Mouse (Mus musculus): ENCODE measurements around the gene Vps9d1.
A peak's percentile ranks its signal among the peaks of the same experiment; 100 is the strongest.
"Not testable (repeated sequence)": the region's sequence is repeated elsewhere in the genome, so short reads cannot be mapped to it uniquely, and the experiment has no call there.

Vps9d1 gene

DNA sequence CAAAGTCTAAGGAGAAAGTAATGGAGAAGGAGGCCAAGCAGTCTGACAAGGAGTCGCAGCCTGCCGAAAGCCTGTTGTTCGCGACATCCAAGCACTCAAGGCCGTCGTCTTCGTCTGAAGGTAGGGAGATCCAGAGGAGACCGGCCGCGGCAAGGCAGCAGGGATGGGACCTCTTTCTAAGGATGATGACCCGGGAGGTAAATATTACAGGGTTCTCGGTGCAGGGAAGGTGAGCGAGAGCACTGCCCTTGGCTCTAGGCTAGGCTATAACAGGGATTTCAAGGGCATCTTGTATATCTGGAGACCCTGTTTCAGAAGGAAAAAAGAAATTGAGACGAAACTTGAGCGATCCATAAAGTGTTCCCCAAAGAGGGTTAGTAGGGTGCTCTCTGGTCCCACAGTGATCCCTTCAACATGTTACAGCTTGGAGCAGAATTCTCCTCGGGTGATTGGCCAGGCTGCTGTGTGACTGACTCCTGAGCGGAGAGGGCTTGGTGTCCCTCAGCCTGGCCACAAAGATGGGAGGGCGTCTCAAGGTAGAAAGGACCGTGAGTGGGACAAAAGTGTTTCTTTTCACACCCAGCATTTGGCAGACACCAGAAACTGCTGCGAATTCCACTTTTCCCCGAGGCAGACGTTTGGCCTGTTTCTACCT, 40.9 kb downstream of the Vps9d1 start:
- Histone ChIP-seq H3K27me3 (ENCODE audit: control insufficient read depth, insufficient read depth, low read length, poor library complexity, severe bottlenecking) (no peaks in the 10 kb centered on the region), H3K36me3 (ENCODE audit: control insufficient read depth, insufficient read depth, low read length, poor library complexity, severe bottlenecking) (no peaks in the 10 kb centered on the region; the same call in 1 of the 2 replicates)
- DNase-seq (ENCODE audit: low read depth, low spot score), result no peak

- DNase-seq (ENCODE audit: low read depth, low spot score), result peak; percentile 94
- Histone ChIP-seq H3K36me3 (ENCODE audit: control insufficient read depth, insufficient read depth, low read length, poor library complexity, severe bottlenecking) (no peaks in the 10 kb centered on the region; the same call in none of the 2 replicates), H3K27me3 (ENCODE audit: control insufficient read depth, insufficient read depth, low read length, poor library complexity, severe bottlenecking) (no peaks in the 10 kb centered on the region)
Measured at GRCm38 (mm10) chr8:123212321-123213117, 41.6 kb downstream of the Vps9d1 start, which contains the start of the genes Chmp1a and Spata33. Gene Chmp1a, minus strand, starts transcription at chr8:123212763. Gene Spata33, plus strand, starts transcription at chr8:123212832.

DNA sequence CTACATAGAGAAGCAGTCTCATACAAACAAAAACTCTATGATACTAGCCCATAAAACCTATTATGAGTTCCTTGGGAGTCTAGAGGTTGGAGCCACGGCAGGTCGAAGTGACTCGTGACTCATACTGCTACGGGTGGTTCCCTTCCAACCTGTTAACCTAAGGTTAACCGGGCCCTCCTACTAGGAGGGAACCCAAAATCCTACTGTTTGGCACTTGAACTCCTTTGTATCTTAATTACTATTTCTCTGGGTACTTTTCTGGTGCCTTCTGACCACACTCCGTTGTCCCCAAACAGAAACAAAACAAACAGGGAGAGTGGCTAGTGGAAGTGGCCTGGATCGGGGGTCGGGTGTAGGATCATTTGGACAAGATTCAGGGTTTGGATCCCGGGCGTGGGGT, 42.3 kb downstream of the Vps9d1 start:
- DNase-seq (ENCODE audit: low read depth, low spot score), result no peak
- Histone ChIP-seq H3K27me3 (ENCODE audit: control insufficient read depth, insufficient read depth, low read length, poor library complexity, severe bottlenecking) (no peaks in the 10 kb centered on the region), H3K36me3 (ENCODE audit: control insufficient read depth, insufficient read depth, low read length, poor library complexity, severe bottlenecking) (no peaks in the 10 kb centered on the region; the same call in none of the 2 replicates)

DNA sequence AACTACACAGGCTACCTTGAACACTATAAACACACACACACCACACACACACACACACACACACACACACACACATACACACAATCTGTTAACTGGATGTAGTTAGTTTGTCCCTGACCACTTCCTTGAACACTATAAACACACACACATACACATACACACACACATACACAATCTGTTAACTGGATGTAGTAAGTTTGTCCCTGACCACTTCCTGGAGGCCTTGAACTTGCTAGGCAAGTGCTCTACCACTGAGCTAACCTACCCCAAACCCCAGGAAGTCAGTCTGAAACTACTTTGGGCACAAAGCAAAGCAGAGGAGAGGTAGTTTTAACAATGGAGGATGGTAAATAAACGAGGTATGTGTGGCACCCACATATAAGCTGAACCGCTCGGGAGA, 50.6 kb downstream of the Vps9d1 start:
- H3K27me3 ChIP-seq (ENCODE audit: control insufficient read depth, insufficient read depth, low read length, poor library complexity, severe bottlenecking), result no peaks in the 10 kb centered on the region
- DNase-seq (ENCODE audit: low read depth, low spot score), result no peak
- H3K36me3 ChIP-seq (ENCODE audit: control insufficient read depth, insufficient read depth, low read length, poor library complexity, severe bottlenecking), result no peaks in the 10 kb centered on the region; the same call in none of the 2 replicates

DNA sequence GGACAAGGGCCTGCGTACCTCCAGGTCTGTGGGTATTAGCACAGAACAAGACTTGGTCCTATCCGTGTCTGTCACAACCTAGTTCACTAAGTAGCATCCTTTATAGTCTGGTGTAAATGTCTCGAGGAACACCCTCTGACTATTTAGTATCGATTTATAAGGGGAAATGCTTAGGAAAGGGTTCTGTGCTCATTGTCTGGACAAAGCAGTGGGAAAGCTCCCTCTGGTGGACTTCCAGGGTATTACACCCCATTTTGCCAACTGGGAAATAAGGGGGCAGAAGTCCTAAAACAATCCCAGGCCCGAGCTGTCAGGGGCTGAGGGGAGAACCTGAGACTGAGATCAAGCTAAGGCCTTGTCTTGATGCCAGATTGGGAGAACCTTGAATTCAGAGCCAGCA, 51.9 kb downstream of the Vps9d1 start:
- DNase-seq (ENCODE audit: low read depth, low spot score), result peak; percentile 78
- no peaks in the 10 kb centered on the region for H3K27me3 ChIP-seq (ENCODE audit: control insufficient read depth, insufficient read depth, low read length, poor library complexity, severe bottlenecking)
- H3K36me3 ChIP-seq (ENCODE audit: control insufficient read depth, insufficient read depth, low read length, poor library complexity, severe bottlenecking), result no peaks in the 10 kb centered on the region; the same call in 1 of the 2 replicates

DNA sequence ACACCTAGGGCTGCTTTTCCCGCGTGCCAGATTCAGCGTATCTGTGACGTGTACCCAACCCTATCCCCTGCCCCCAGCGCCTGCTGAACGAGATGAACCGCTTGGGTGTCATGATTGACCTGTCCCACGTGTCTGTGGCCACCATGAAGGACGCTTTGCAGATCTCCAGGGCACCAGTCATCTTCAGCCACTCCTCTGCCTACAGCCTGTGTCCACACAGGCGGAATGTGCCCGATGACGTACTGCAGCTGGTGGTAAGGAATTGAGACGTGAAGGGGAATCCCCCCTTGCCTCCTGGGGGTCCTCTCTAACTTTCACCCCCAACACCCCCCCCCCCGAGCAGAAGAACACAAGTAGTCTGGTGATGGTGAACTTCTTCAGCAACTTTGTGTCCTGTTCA, 54.3 kb downstream of the Vps9d1 start:
- no peak for DNase-seq (ENCODE audit: low read depth, low spot score)
- no peaks in the 10 kb centered on the region; the same call in 1 of the 2 replicates for H3K36me3 ChIP-seq (ENCODE audit: control insufficient read depth, insufficient read depth, low read length, poor library complexity, severe bottlenecking)
- H3K27me3 ChIP-seq (ENCODE audit: control insufficient read depth, insufficient read depth, low read length, poor library complexity, severe bottlenecking), result no peaks in the 10 kb centered on the region

- not testable (repeated sequence) for H3K36me3 ChIP-seq (ENCODE audit: control insufficient read depth, insufficient read depth, low read length, poor library complexity, severe bottlenecking); H3K27me3 ChIP-seq (ENCODE audit: control insufficient read depth, insufficient read depth, low read length, poor library complexity, severe bottlenecking); DNase-seq (ENCODE audit: low read depth, low spot score)
Measured at GRCm38 (mm10) chr8:123197016-123197415, 57.1 kb downstream of the Vps9d1 start.

- no peak for DNase-seq (ENCODE audit: low read depth, low spot score)
- H3K36me3 ChIP-seq (ENCODE audit: control insufficient read depth, insufficient read depth, low read length, poor library complexity, severe bottlenecking), result no peaks in the 10 kb centered on the region
- no peaks in the 10 kb centered on the region for H3K27me3 ChIP-seq (ENCODE audit: control insufficient read depth, insufficient read depth, low read length, poor library complexity, severe bottlenecking)
Measured at GRCm38 (mm10) chr8:123193771-123194170, 60.4 kb downstream of the Vps9d1 start.
